Mouse (Mus musculus) heart, adult 2 months (tissue): ENCODE results near the gene Emp2. TPM values are rescaled to one million over a fixed set of nuclear protein-coding genes. Genes with fewer than 3 reads are reported as not detected.

Source experiments
- DNase-seq, 2 experiments: peaks; one replicate each; pipeline ENCODE4 v3.0.0; 2021
- H3K27ac ChIP-seq: fragments of 200-600 bp; 2 replicates; pipeline ENCODE4 v1.8.1; 2022
- H3K27me3 ChIP-seq: fragments of 200-500 bp; 2 replicates; pipeline ENCODE4 v1.6.1; 2012; ENCODE audit warnings: mild to moderate bottlenecking, low read length, inconsistent platforms, mixed read lengths; ENCODE audit not compliant: control insufficient read depth, insufficient read depth
- H3K36me3 ChIP-seq: fragments of 200-500 bp; 2 replicates; pipeline ENCODE4 v1.6.1; 2012; ENCODE audit warnings: low read length, inconsistent platforms; ENCODE audit not compliant: control insufficient read depth, insufficient read depth
- H3K4me1 ChIP-seq: fragments of 200-500 bp; 2 replicates; pipeline ENCODE4 v1.6.1; 2011; ENCODE audit warnings: low read length; ENCODE audit not compliant: control insufficient read depth, insufficient read depth
- H3K4me3 ChIP-seq: fragments of 200-600 bp; 2 replicates; pipeline ENCODE4 v1.8.1; 2022
- H3K79me2 ChIP-seq: fragments of 200-500 bp; replicated peaks from 2 replicates; pipeline ENCODE4 v1.6.1; 2012; ENCODE audit warnings: mild to moderate bottlenecking, inconsistent platforms, low read length, moderate library complexity, mixed read lengths; ENCODE audit not compliant: control insufficient read depth, insufficient read depth
- H3K9ac ChIP-seq: fragments of 200-500 bp; 2 replicates; pipeline ENCODE4 v1.6.1; 2012; ENCODE audit warnings: low read depth, mild to moderate bottlenecking, control low read depth, inconsistent platforms, low read length, mixed read lengths
- CTCF ChIP-seq: fragments of 200-600 bp; IDR thresholded peaks from 2 replicates; pipeline ENCODE4 v1.8.1; 2022; ENCODE audit warnings: antibody characterized with exemption, mild to moderate bottlenecking, moderate library complexity
- EP300 ChIP-seq: fragments of 200-500 bp; IDR thresholded peaks from 2 replicates; pipeline ENCODE4 v1.6.1; 2011; ENCODE audit warnings: low read depth, low read length, control low read depth; ENCODE audit not compliant: insufficient read depth
- POLR2A ChIP-seq: fragments of 200-500 bp; IDR thresholded peaks from 2 replicates; pipeline ENCODE4 v1.6.1; 2011; ENCODE audit warnings: mild to moderate bottlenecking, low read depth, low read length, control low read depth; ENCODE audit not compliant: insufficient read depth
- WGBS: fragments of 180-500 bp; shearing (Covaris S2); methylation state at CpG from one replicate; pipeline ENCODE4 v1.1.7; 2018; 5-methylcytosine and 5-hydroxymethylcytosine counted together
- intact Hi-C: fragments of 180-260 bp; cut with DNase I; formaldehyde crosslinking; loops from one replicate; pipeline ENCODE4 v1.15.1; 2025
- polyA plus RNA-seq: library from polyadenylated mRNA; depleted of rRNA; stranded (reverse); fragments of >200 nt; gene quantifications from 2 replicates; pipeline ENCODE4 v1.2.3, GENCODE M21; 2012
- total RNA-seq, 2 experiments: library from RNA; stranded (reverse); gene quantifications; 2 replicates each; pipeline ENCODE4 v1.2.3; 2021

Emp2 gene
- total and polyA plus RNA-seq, 3 experiments = 33.6 to 49.9 (median 34.1) TPM

GRCm38 (mm10) chr16:10311989-10312388 is 1.8 kb downstream of the Emp2 start:
- Histone ChIP-seq H3K4me1 (peaks cover 13% of the 10 kb centered on the region), H3K79me2 (peaks cover 5% of the 10 kb centered on the region), H3K4me3 (no peak overlapping the region), H3K27ac (peak overlapping the region; percentile 92), H3K36me3 (no peaks in the 10 kb centered on the region), H3K27me3 (no peaks in the 10 kb centered on the region), H3K9ac (no peak overlapping the region)
- WGBS = 39% methylated on average over 4 of the region's 4 CpGs
- intact Hi-C loops = loop anchor here (2.0 to 5.0 kb wide), 2 partner anchors 31 to 40 kb away; no protein-coding TSS in a partner anchor
- no peak for DNase-seq
- TF ChIP-seq CTCF = no peak
- no peak for TF ChIP-seq POLR2A
- no peak for TF ChIP-seq EP300

DNA sequence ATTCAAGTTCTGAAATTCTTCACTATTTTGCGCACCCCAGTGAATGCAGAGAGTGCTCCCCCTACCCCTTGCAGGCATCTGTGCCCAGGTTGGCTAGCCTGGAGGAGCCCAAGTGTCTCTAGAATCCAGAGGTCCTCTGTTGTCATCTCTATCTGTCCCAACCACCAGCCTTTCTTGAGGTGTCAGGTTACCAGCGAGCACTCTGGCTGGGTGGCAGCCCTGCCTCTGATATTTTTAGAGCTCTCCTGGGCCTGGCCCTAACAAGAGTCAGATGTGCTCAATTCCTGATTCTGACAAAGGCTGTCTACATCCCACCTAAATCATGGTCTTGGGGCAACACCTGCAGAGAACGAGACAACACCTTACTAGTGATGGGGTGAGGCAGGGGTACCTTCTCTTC is 2.7 kb downstream of the Emp2 start:
- H3K4me3 ChIP-seq = no peak overlapping the region
- no peak overlapping the region for H3K9ac ChIP-seq
- peak overlapping the region; percentile 75 for H3K27ac ChIP-seq
- intact Hi-C loops = loop anchor here (2.0 to 5.0 kb wide), 2 partner anchors 30 to 41 kb away; no protein-coding TSS in a partner anchor
- no peaks in the 10 kb centered on the region for H3K36me3 ChIP-seq
- no peaks in the 10 kb centered on the region for H3K27me3 ChIP-seq
- peak; percentile 45 to 61 for DNase-seq
- H3K4me1 ChIP-seq = peaks cover 13% of the 10 kb centered on the region
- H3K79me2 ChIP-seq = peaks cover 5% of the 10 kb centered on the region
- TF ChIP-seq CTCF (no peak), EP300 (no peak), POLR2A (0 out of 2 replicates have a peak, but pooled peaks have one; percentile 25)
- 31% methylated on average over 3 of the region's 3 CpGs for WGBS

- H3K36me3 ChIP-seq = no peaks in the 10 kb centered on the region
- H3K27me3 ChIP-seq = no peaks in the 10 kb centered on the region
- H3K4me1 ChIP-seq = peaks cover 15% of the 10 kb centered on the region
- intact Hi-C loops = loop anchor here (2.0 to 5.0 kb wide), 2 partner anchors 30 to 42 kb away; no protein-coding TSS in a partner anchor
- 40% methylated on average over 5 of the region's 5 CpGs for WGBS
- TF ChIP-seq POLR2A = no peak
- no peak overlapping the region for H3K9ac ChIP-seq
- peaks cover 5% of the 10 kb centered on the region for H3K79me2 ChIP-seq
- DNase-seq = peak in 1 of 2 experiments; percentile 21
- H3K4me3 ChIP-seq = no peak overlapping the region
- peak overlapping the region; percentile 75 for H3K27ac ChIP-seq
Measured at GRCm38 (mm10) chr16:10310507-10310906, 3.3 kb downstream of the Emp2 start.

GRCm38 (mm10) chr16:10307351-10307750 is 6.4 kb downstream of the Emp2 start:
- H3K79me2 ChIP-seq = peaks cover 7% of the 10 kb centered on the region
- no peak overlapping the region for H3K4me3 ChIP-seq
- intact Hi-C loops = no loop called here
- no peaks in the 10 kb centered on the region for H3K27me3 ChIP-seq
- no peak overlapping the region for H3K27ac ChIP-seq
- no peak for TF ChIP-seq POLR2A
- TF ChIP-seq EP300 = no peak
- no peak for TF ChIP-seq CTCF
- H3K36me3 ChIP-seq = no peaks in the 10 kb centered on the region
- no peak overlapping the region for H3K9ac ChIP-seq
- 70% methylated on average over 5 of the region's 5 CpGs for WGBS
- DNase-seq = no peak
- H3K4me1 ChIP-seq = peaks cover 15% of the 10 kb centered on the region

DNA sequence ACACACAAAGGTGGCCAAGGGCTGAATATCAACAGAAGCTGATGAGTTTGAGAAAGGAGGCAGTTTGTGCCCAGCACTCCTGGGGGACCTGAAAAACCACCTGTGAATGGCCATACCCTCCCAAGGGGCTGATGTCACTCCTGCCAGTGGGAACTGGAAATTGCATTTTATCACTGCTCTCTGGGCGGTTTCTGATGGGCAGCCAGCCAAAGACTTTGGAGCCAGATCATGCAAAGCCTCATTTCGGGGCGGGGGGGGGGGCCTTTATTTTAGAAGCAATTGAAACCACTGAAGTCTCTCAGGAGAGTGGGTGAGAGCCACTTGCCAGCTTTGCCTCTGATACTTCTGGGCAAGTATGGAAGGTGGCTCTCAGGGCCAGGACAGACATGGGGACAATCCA is 7.7 kb downstream of the Emp2 start:
- intact Hi-C loops = no loop called here
- Histone ChIP-seq H3K79me2 (peaks cover 9% of the 10 kb centered on the region), H3K4me3 (no peak overlapping the region), H3K4me1 (peaks cover 12% of the 10 kb centered on the region), H3K9ac (no peak overlapping the region), H3K27ac (no peak overlapping the region), H3K27me3 (no peaks in the 10 kb centered on the region), H3K36me3 (no peaks in the 10 kb centered on the region)
- no peak for DNase-seq
- WGBS = 16% methylated on average over 3 of the region's 3 CpGs
- TF ChIP-seq CTCF (no peak), EP300 (no peak), POLR2A (no peak)

DNA sequence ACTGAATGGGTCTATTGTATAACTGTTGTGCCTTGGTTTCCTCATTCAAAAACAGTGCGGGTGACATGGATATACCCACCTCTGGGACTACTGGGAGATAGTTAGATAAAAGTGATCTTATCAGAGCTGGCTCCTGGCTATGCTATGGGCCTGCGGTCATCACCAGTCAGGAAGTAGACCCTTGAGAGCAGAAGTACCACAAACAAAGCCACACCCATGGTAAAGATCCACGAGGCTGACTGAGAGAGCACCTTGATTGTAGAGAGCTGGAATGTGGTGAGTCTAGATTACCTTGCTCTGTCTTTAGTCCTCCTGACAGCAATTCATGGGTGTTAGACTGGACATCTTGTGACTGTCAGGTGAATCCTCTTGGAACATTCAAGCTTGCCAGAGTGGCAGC is 12.4 kb downstream of the Emp2 start:
- Histone ChIP-seq H3K27me3 (no peaks in the 10 kb centered on the region), H3K4me1 (peaks cover 25% of the 10 kb centered on the region), H3K79me2 (peaks cover 5% of the 10 kb centered on the region; the same call in 1 of the 2 replicates), H3K4me3 (no peak overlapping the region), H3K27ac (no peak overlapping the region), H3K9ac (no peak overlapping the region), H3K36me3 (no peaks in the 10 kb centered on the region; the same call in 1 of the 2 replicates)
- TF ChIP-seq POLR2A (no peak), EP300 (no peak), CTCF (no peak)
- DNase-seq = no peak
- intact Hi-C loops = no loop called here
- WGBS = 63% methylated on average over 3 of the region's 3 CpGs
